8 mouse cellular contexts compared by ENCODE assay signal in the genomic region with DNA sequence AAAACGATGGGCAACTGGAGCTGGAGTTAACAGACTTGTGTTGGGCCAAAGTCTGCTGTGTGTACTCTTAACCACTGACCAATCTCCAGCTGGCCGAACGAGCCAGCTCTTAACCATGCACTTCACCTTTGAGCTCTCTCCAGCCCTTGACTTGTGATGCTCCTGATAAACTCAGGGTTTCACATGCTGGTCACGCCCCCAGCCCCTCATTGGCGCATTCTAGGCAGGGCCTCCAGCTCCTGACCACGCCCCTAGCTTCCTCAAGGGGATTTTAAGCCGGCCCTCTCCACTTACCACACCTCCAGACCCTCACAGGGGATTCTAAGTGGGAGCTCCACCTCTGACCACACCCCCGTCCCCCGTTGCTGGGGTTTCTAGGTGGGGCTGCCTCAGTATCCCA. TPM values are rescaled to one million over a fixed set of nuclear protein-coding genes. Genes with fewer than 3 reads are reported as not detected.
DNase-seq lines count a peak whose midpoint lies in the region; ATAC-seq and TF ChIP-seq lines count a peak whose summit lies in the region.

No protein-coding gene starts in this region.

- DNase-seq in midbrain, embryonic 10.5 days (ENCODE audit: low spot score) = peak; percentile 81
- peak; percentile 71 for DNase-seq in brain, embryonic 14.5 days (ENCODE audit: low read depth)
- DNase-seq in liver, postnatal 0 days = peak; percentile 78
- DNase-seq in testis, postnatal 10 days (ENCODE audit: low spot score) = peak; percentile 79
- DNase-seq in urinary bladder, adult 2 months (ENCODE audit: low spot score) = no peak

- TF ChIP-seq CTCF in brain, embryonic 14.5 days (IDR thresholded peaks at IDR 0.05; ENCODE audit: borderline replicate concordance, extremely low read depth, insufficient read depth, insufficient read length) = no peak
- TF ChIP-seq CTCF in intestine, postnatal 0 days (IDR thresholded peaks at IDR 0.05; ENCODE audit: low read depth) = no peak
- TF ChIP-seq CTCF in liver, postnatal 0 days (IDR thresholded peaks at IDR 0.05; ENCODE audit: low read depth) = no peak

- H3K4me3 ChIP-seq in midbrain, embryonic 10.5 days = peak overlapping the region; percentile 22
- H3K4me3 ChIP-seq in midbrain, embryonic 16.5 days (ENCODE audit: low read depth, low read length) = no peak overlapping the region
- no peak overlapping the region for H3K4me3 ChIP-seq in intestine, postnatal 0 days (ENCODE audit: low read depth, low read length)
- H3K4me3 ChIP-seq in liver, postnatal 0 days (ENCODE audit: low read depth, low read length) = no peak overlapping the region
- no peak overlapping the region for H3K4me3 ChIP-seq in hindbrain, embryonic 16.5 days (ENCODE audit: low read length)

- ATAC-seq in midbrain, embryonic 16.5 days = no peak
- peak; percentile 11; the same call in 1 of the 2 replicates for ATAC-seq in intestine, postnatal 0 days
- peak; percentile 6 for ATAC-seq in liver, postnatal 0 days
- no peak for ATAC-seq in hindbrain, embryonic 16.5 days

- peaks cover 76% of the 10 kb centered on the region for H3K4me1 ChIP-seq in midbrain, embryonic 10.5 days
- H3K4me1 ChIP-seq in midbrain, embryonic 16.5 days (ENCODE audit: control insufficient read depth, insufficient read depth, low read length) = peaks cover 20% of the 10 kb centered on the region
- H3K4me1 ChIP-seq in intestine, postnatal 0 days (replicated peaks; ENCODE audit: control insufficient read depth, insufficient read depth, low read length) = peaks cover 7% of the 10 kb centered on the region; the same call in 1 of the 2 replicates
- peaks cover 25% of the 10 kb centered on the region for H3K4me1 ChIP-seq in liver, postnatal 0 days (ENCODE audit: insufficient read depth)
- peaks cover 12% of the 10 kb centered on the region for H3K4me1 ChIP-seq in hindbrain, embryonic 16.5 days (ENCODE audit: control insufficient read depth, insufficient read depth, low read depth, low read length)

- TF ChIP-seq POLR2A in brain, embryonic 14.5 days (IDR thresholded peaks at IDR 0.05; ENCODE audit: borderline replicate concordance, extremely low read depth, insufficient read depth, insufficient read length, poor library complexity, severe bottlenecking) = no peak

- H3K4me2 ChIP-seq in midbrain, embryonic 16.5 days (ENCODE audit: low read length) = no peak overlapping the region
- peak overlapping the region; percentile 32; the same call in 1 of the 2 replicates for H3K4me2 ChIP-seq in intestine, postnatal 0 days (replicated peaks; ENCODE audit: low read depth)
- H3K4me2 ChIP-seq in liver, postnatal 0 days (ENCODE audit: low read depth, low read length) = no peak overlapping the region
- H3K4me2 ChIP-seq in hindbrain, embryonic 16.5 days (ENCODE audit: low read length) = no peak overlapping the region

- H3K9me3 ChIP-seq in midbrain, embryonic 10.5 days (replicated peaks) = peaks cover 12% of the 10 kb centered on the region
- H3K9me3 ChIP-seq in midbrain, embryonic 16.5 days (replicated peaks; ENCODE audit: control insufficient read depth, low read length, poor library complexity, severe bottlenecking) = no peaks in the 10 kb centered on the region
- H3K9me3 ChIP-seq in intestine, postnatal 0 days (ENCODE audit: control insufficient read depth) = no peaks in the 10 kb centered on the region
- no peaks in the 10 kb centered on the region for H3K9me3 ChIP-seq in liver, postnatal 0 days (ENCODE audit: low read length)
- 0 out of 2 replicates have a peak, but pooled peaks cover 4% of the 10 kb centered on the region for H3K9me3 ChIP-seq in hindbrain, embryonic 16.5 days (ENCODE audit: control insufficient read depth, low read length)

- H3K27me3 ChIP-seq in midbrain, embryonic 10.5 days (ENCODE audit: low read depth, poor library complexity, severe bottlenecking) = peaks cover 34% of the 10 kb centered on the region
- H3K27me3 ChIP-seq in midbrain, embryonic 16.5 days (ENCODE audit: control insufficient read depth, insufficient read depth, low read depth, low read length) = peaks cover 20% of the 10 kb centered on the region
- H3K27me3 ChIP-seq in intestine, postnatal 0 days (replicated peaks; ENCODE audit: control insufficient read depth, insufficient read depth, low read length) = peaks cover 27% of the 10 kb centered on the region
- peaks cover 19% of the 10 kb centered on the region for H3K27me3 ChIP-seq in liver, postnatal 0 days (ENCODE audit: insufficient read depth, low read length)
- H3K27me3 ChIP-seq in hindbrain, embryonic 16.5 days (replicated peaks; ENCODE audit: control insufficient read depth, insufficient read depth, low read length) = peaks cover 21% of the 10 kb centered on the region

- H3K27ac ChIP-seq in midbrain, embryonic 10.5 days (replicated peaks) = peak overlapping the region; percentile 10
- H3K27ac ChIP-seq in midbrain, embryonic 16.5 days (ENCODE audit: low read length) = no peak overlapping the region
- 0 out of 2 replicates have a peak overlapping the region, but pooled peaks have one; percentile 8 for H3K27ac ChIP-seq in intestine, postnatal 0 days (ENCODE audit: low read depth, low read length)
- H3K27ac ChIP-seq in liver, postnatal 0 days (ENCODE audit: low read depth) = peak overlapping the region; percentile 67
- H3K27ac ChIP-seq in hindbrain, embryonic 16.5 days (ENCODE audit: low read depth, low read length) = no peak overlapping the region

- no peak overlapping the region for H3K9ac ChIP-seq in midbrain, embryonic 16.5 days (ENCODE audit: low read depth, low read length)
- H3K9ac ChIP-seq in intestine, postnatal 0 days (ENCODE audit: low read depth, low read length) = no peak overlapping the region
- H3K9ac ChIP-seq in liver, postnatal 0 days (replicated peaks) = no peak overlapping the region
- no peak overlapping the region for H3K9ac ChIP-seq in hindbrain, embryonic 16.5 days (ENCODE audit: low read depth, low read length)

- WGBS in midbrain, embryonic 10.5 days = 3% methylated on average over 9 of the region's 9 CpGs
- 7% methylated on average over 9 of the region's 9 CpGs for WGBS in midbrain, embryonic 16.5 days
- 3% methylated on average over 9 of the region's 9 CpGs for WGBS in intestine, postnatal 0 days
- WGBS in liver, postnatal 0 days (ENCODE audit: insufficient replicate concordance) = 5% methylated on average over 9 of the region's 9 CpGs
- 8% methylated on average over 9 of the region's 9 CpGs for WGBS in hindbrain, embryonic 16.5 days

- no peak for TF ChIP-seq EP300 in liver, postnatal 0 days (IDR thresholded peaks at IDR 0.05; ENCODE audit: low read depth)

- peaks cover 34% of the 10 kb centered on the region for H3K36me3 ChIP-seq in midbrain, embryonic 10.5 days
- peaks cover 21% of the 10 kb centered on the region for H3K36me3 ChIP-seq in midbrain, embryonic 16.5 days (ENCODE audit: control insufficient read depth, insufficient read depth, low read length)
- H3K36me3 ChIP-seq in intestine, postnatal 0 days (ENCODE audit: control insufficient read depth, insufficient read depth) = peaks cover 18% of the 10 kb centered on the region
- H3K36me3 ChIP-seq in liver, postnatal 0 days (replicated peaks; ENCODE audit: insufficient read depth, low read length) = peaks cover 22% of the 10 kb centered on the region
- peaks cover 19% of the 10 kb centered on the region for H3K36me3 ChIP-seq in hindbrain, embryonic 16.5 days (ENCODE audit: control insufficient read depth, insufficient read depth, low read length)

RNA-seq across cellular contexts. Expression of a gene that starts 4.7 kb away (rescaled TPM):
- 2,246 and 2,347 TPM in 2 replicates for polyA plus RNA-seq in midbrain, embryonic 10.5 days (2016; fragmentation: Nextera tagmentation; extraction: Ambion mirVana)
- 1,102 and 1,149 TPM in 2 replicates for polyA plus RNA-seq in midbrain, embryonic 16.5 days (2015; fragmentation: Nextera tagmentation; extraction: Ambion mirVana)
- polyA plus RNA-seq in brain, embryonic 14.5 days (2012; rRNA removed) = 685 and 1,025 TPM in 2 replicates
- polyA plus RNA-seq in intestine, postnatal 0 days (2015; fragmentation: Nextera tagmentation; extraction: Ambion mirVana) = 1,008 and 1,019 TPM in 2 replicates
- polyA plus RNA-seq in liver, postnatal 0 days (2015; fragmentation: Nextera tagmentation; extraction: Ambion mirVana) = 1,017 and 1,029 TPM in 2 replicates
- polyA plus RNA-seq in urinary bladder, adult 2 months (2012; rRNA removed) = 566 and 709 TPM in 2 replicates
- polyA plus RNA-seq in hindbrain, embryonic 16.5 days (2015; fragmentation: Nextera tagmentation; extraction: Ambion mirVana) = 1,272 and 1,293 TPM in 2 replicates

RNA-seq across cellular contexts. Expression of a gene that starts 12.7 kb away (rescaled TPM):
- polyA plus RNA-seq in midbrain, embryonic 10.5 days (2016; fragmentation: Nextera tagmentation; extraction: Ambion mirVana) = 1.1 and 1.4 TPM in 2 replicates
- polyA plus RNA-seq in midbrain, embryonic 16.5 days (2015; fragmentation: Nextera tagmentation; extraction: Ambion mirVana) = 12.6 and 16.9 TPM in 2 replicates
- 5.2 and 7.7 TPM in 2 replicates for polyA plus RNA-seq in brain, embryonic 14.5 days (2012; rRNA removed)
- polyA plus RNA-seq in intestine, postnatal 0 days (2015; fragmentation: Nextera tagmentation; extraction: Ambion mirVana) = 0.04 TPM in 1 of 2 replicates, not detected in the other
- polyA plus RNA-seq in liver, postnatal 0 days (2015; fragmentation: Nextera tagmentation; extraction: Ambion mirVana) = not detected in 2 replicates
- not detected in 2 replicates for polyA plus RNA-seq in urinary bladder, adult 2 months (2012; rRNA removed)
- 22.1 and 23.3 TPM in 2 replicates for polyA plus RNA-seq in hindbrain, embryonic 16.5 days (2015; fragmentation: Nextera tagmentation; extraction: Ambion mirVana)

RNA-seq across cellular contexts. Expression of a gene that starts 17.8 kb away (rescaled TPM):
- polyA plus RNA-seq in midbrain, embryonic 10.5 days (2016; fragmentation: Nextera tagmentation; extraction: Ambion mirVana) = 0.44 and 0.71 TPM in 2 replicates
- polyA plus RNA-seq in midbrain, embryonic 16.5 days (2015; fragmentation: Nextera tagmentation; extraction: Ambion mirVana) = 0.39 and 0.45 TPM in 2 replicates
- polyA plus RNA-seq in brain, embryonic 14.5 days (2012; rRNA removed) = 0.21 and 0.45 TPM in 2 replicates
- polyA plus RNA-seq in intestine, postnatal 0 days (2015; fragmentation: Nextera tagmentation; extraction: Ambion mirVana) = 0.35 and 0.42 TPM in 2 replicates
- polyA plus RNA-seq in liver, postnatal 0 days (2015; fragmentation: Nextera tagmentation; extraction: Ambion mirVana) = 1.6 TPM in 1 of 2 replicates, not detected in the other
- 1.0 and 1.3 TPM in 2 replicates for polyA plus RNA-seq in urinary bladder, adult 2 months (2012; rRNA removed)
- polyA plus RNA-seq in hindbrain, embryonic 16.5 days (2015; fragmentation: Nextera tagmentation; extraction: Ambion mirVana) = 1.1 and 1.2 TPM in 2 replicates

RNA-seq across cellular contexts. Expression of a gene that starts 23.9 kb away (rescaled TPM):
- 322 and 326 TPM in 2 replicates for polyA plus RNA-seq in midbrain, embryonic 10.5 days (2016; fragmentation: Nextera tagmentation; extraction: Ambion mirVana)
- polyA plus RNA-seq in midbrain, embryonic 16.5 days (2015; fragmentation: Nextera tagmentation; extraction: Ambion mirVana) = 202 and 205 TPM in 2 replicates
- polyA plus RNA-seq in brain, embryonic 14.5 days (2012; rRNA removed) = 278 and 393 TPM in 2 replicates
- polyA plus RNA-seq in intestine, postnatal 0 days (2015; fragmentation: Nextera tagmentation; extraction: Ambion mirVana) = 129 and 130 TPM in 2 replicates
- 104 and 108 TPM in 2 replicates for polyA plus RNA-seq in liver, postnatal 0 days (2015; fragmentation: Nextera tagmentation; extraction: Ambion mirVana)
- 117 and 147 TPM in 2 replicates for polyA plus RNA-seq in urinary bladder, adult 2 months (2012; rRNA removed)
- polyA plus RNA-seq in hindbrain, embryonic 16.5 days (2015; fragmentation: Nextera tagmentation; extraction: Ambion mirVana) = 197 and 208 TPM in 2 replicates

RNA-seq across cellular contexts. Expression of a gene that starts 23.9 kb away (rescaled TPM):
- polyA plus RNA-seq in midbrain, embryonic 10.5 days (2016; fragmentation: Nextera tagmentation; extraction: Ambion mirVana) = 42.8 and 45.6 TPM in 2 replicates
- 82.4 and 84.1 TPM in 2 replicates for polyA plus RNA-seq in midbrain, embryonic 16.5 days (2015; fragmentation: Nextera tagmentation; extraction: Ambion mirVana)
- polyA plus RNA-seq in brain, embryonic 14.5 days (2012; rRNA removed) = 110 and 134 TPM in 2 replicates
- polyA plus RNA-seq in intestine, postnatal 0 days (2015; fragmentation: Nextera tagmentation; extraction: Ambion mirVana) = 12.9 and 13.4 TPM in 2 replicates
- polyA plus RNA-seq in liver, postnatal 0 days (2015; fragmentation: Nextera tagmentation; extraction: Ambion mirVana) = 27.6 and 27.7 TPM in 2 replicates
- polyA plus RNA-seq in urinary bladder, adult 2 months (2012; rRNA removed) = 33.0 and 37.4 TPM in 2 replicates
- 92.4 and 97.5 TPM in 2 replicates for polyA plus RNA-seq in hindbrain, embryonic 16.5 days (2015; fragmentation: Nextera tagmentation; extraction: Ambion mirVana)

Comparison
In these comparisons a context has a peak if more than half of its experiments do, and no peak if none do; other contexts are left out.
1. H3K27ac ChIP-seq: peak in midbrain, embryonic 10.5 days (single experiment), intestine, postnatal 0 days (single experiment) and liver, postnatal 0 days (single experiment); none in midbrain, embryonic 16.5 days (single experiment) and hindbrain, embryonic 16.5 days (single experiment).
2. ATAC-seq: peak in intestine, postnatal 0 days (single experiment) and liver, postnatal 0 days (single experiment); none in midbrain, embryonic 16.5 days (single experiment) and hindbrain, embryonic 16.5 days (single experiment).